Mouse (Mus musculus) spleen, adult 2 months (tissue): ENCODE data around the gene Eef1a1.

Experiments used
- CTCF ChIP-seq: fragments of 200-500 bp; IDR thresholded peaks from 2 replicates; pipeline ENCODE4 v1.5.1; 2011; ENCODE audit warnings: mild to moderate bottlenecking, inconsistent platforms; ENCODE audit not compliant: insufficient read depth, insufficient read length, insufficient replicate concordance; ENCODE audit errors: extremely low read depth
- POLR2A ChIP-seq: fragments of 200-500 bp; IDR thresholded peaks from 2 replicates; pipeline ENCODE4 v1.6.1; 2011; ENCODE audit warnings: low read depth, low read length, inconsistent platforms

GRCm38 (mm10) chr9:78450404-78450803, 38.5 kb downstream of the Eef1a1 start:
- no peak for TF ChIP-seq POLR2A
- TF ChIP-seq CTCF, result no peak
